Mouse (Mus musculus) stomach, postnatal 0 days (tissue): ENCODE results near the gene Fxr2.

Experiments used
- CTCF ChIP-seq: IDR thresholded peaks from 2 replicates; pipeline ENCODE4 v1.5.1; 2016; ENCODE audit warnings: antibody characterized with exemption, low read depth, mild to moderate bottlenecking, moderate library complexity
- EP300 ChIP-seq: optimal IDR thresholded peaks from 2 replicates; pipeline ENCODE3; 2016; ENCODE audit warnings: antibody characterized with exemption

DNA sequence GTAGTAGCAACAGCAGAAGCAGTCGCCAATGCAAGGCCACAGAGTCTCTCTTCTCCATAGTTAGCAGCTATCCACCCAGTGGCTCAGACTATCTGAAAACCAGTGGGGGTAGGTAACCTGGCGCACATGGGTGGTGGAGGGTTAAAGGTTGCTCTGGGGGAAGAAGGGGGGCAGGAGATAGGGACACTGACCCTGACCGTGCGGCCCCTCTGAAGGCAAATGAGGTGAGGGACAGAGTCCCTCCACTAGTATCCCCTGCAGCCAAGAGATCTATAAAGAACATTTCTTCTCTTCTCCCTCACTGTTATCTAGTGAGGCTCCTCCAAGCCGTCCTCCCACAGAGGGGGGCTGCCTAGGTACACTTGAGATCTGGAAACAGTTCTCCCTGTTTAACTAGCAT lies 15.0 kb upstream of the Fxr2 start, which contains the start of gene Shbg:
- TF ChIP-seq CTCF (no peak), EP300 (no peak)
